Mouse (Mus musculus) cerebellum, adult 2 months (tissue): ENCODE data around the gene Cped1.
"Not testable (repeated sequence)": the region's sequence is repeated elsewhere in the genome, so short reads cannot be mapped to it uniquely, and the experiment has no call there.

Source experiments
- CTCF ChIP-seq: fragments of 200-500 bp; IDR thresholded peaks from 2 replicates; pipeline ENCODE4 v1.5.1; 2011; ENCODE audit warnings: low read depth, mild to moderate bottlenecking, control low read depth, low read length, moderate library complexity, borderline replicate concordance; ENCODE audit not compliant: insufficient read depth
- POLR2A ChIP-seq: fragments of 200-500 bp; IDR thresholded peaks from 2 replicates; pipeline ENCODE4 v1.6.1; 2011; ENCODE audit warnings: low read length, control low read depth, borderline replicate concordance; ENCODE audit not compliant: insufficient read depth

DNA sequence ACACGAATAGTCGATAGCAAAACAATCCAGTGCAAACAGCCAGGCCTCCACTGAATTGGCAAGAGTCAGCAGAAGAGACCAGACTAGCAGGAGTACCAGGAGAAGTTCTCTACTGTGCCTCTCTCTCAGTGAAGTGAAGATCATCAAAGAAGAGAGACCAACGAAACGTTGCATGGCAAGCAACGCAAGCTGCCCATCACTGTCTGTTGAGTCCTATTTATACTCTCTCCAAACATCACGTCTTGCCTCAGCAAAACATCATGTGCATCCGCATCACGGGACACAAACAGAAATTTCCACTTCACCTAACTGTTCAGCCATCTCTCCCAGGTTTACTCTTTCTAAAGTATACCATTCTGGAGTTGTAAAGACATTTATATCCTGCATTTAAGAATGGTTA lies 278.4 kb downstream of the Cped1 start:
- not testable (repeated sequence) for TF ChIP-seq CTCF, POLR2A
